Mouse (Mus musculus) midbrain, embryonic 16.5 days (tissue): ENCODE results near the gene BC048403. TPM values are rescaled to one million over a fixed set of nuclear protein-coding genes. Genes with fewer than 3 reads are reported as not detected.
A peak's percentile ranks its signal among the peaks of the same experiment; 100 is the strongest.

Experiments used
- ATAC-seq: fragments of 200-750 bp; cut with Nextera tagmentation; 2 replicates; pipeline ENCODE4 v1.8.0; 2017; ENCODE audit warnings: moderate TSS enrichment
- H3K27ac ChIP-seq: fragments of 300-500 bp; sonication (generic); 2 replicates; pipeline ENCODE4 v1.5.1; 2014; ENCODE audit warnings: mild to moderate bottlenecking, low read length, mixed read lengths
- H3K27me3 ChIP-seq: fragments of 300-500 bp; sonication (generic); 2 replicates; pipeline ENCODE4 v1.6.1; 2014; ENCODE audit warnings: low read depth, low read length, mixed read lengths; ENCODE audit not compliant: control insufficient read depth, insufficient read depth
- H3K36me3 ChIP-seq: fragments of 300-500 bp; sonication (generic); 2 replicates; pipeline ENCODE4 v1.6.1; 2014; ENCODE audit warnings: mild to moderate bottlenecking, low read length, moderate library complexity, mixed read lengths; ENCODE audit not compliant: control insufficient read depth, insufficient read depth
- H3K4me1 ChIP-seq: fragments of 300-500 bp; sonication (generic); 2 replicates; pipeline ENCODE4 v1.6.1; 2014; ENCODE audit warnings: mild to moderate bottlenecking, low read length, mixed read lengths; ENCODE audit not compliant: control insufficient read depth, insufficient read depth
- H3K4me2 ChIP-seq: fragments of 300-500 bp; sonication (generic); 2 replicates; pipeline ENCODE4 v1.6.1; 2014; ENCODE audit warnings: mild to moderate bottlenecking, low read length, mixed read lengths
- H3K4me3 ChIP-seq: fragments of 300-500 bp; sonication (generic); 2 replicates; pipeline ENCODE4 v1.5.1; 2014; ENCODE audit warnings: low read depth, mild to moderate bottlenecking, low read length, moderate library complexity, mixed read lengths
- H3K9ac ChIP-seq: fragments of 300-500 bp; sonication (generic); 2 replicates; pipeline ENCODE4 v1.6.1; 2014; ENCODE audit warnings: low read depth, low read length, mixed read lengths
- H3K9me3 ChIP-seq: fragments of 300-500 bp; sonication (generic); replicated peaks from 2 replicates; pipeline ENCODE4 v1.6.1; 2014; ENCODE audit warnings: mild to moderate bottlenecking, low read length, mixed read lengths; ENCODE audit not compliant: control insufficient read depth, poor library complexity, severe bottlenecking
- WGBS: fragments of 180-500 bp; shearing (Covaris S2); extraction: QIAGEN DNeasy Blood & Tissue Kit; methylation state at CpG from one replicate; pipeline ENCODE4 v1.1.7; 2014; 5-methylcytosine and 5-hydroxymethylcytosine counted together
- polyA plus RNA-seq: library from polyadenylated mRNA; unstranded; fragments of >200 nt; fragmentation: Nextera tagmentation; extraction: Ambion mirVana; gene quantifications from 2 replicates; pipeline ENCODE4 v1.2.1, GENCODE M21; 2015

Gene BC048403
- polyA plus RNA-seq, 1 experiment from 2014 or later: 2.3 TPM

DNA sequence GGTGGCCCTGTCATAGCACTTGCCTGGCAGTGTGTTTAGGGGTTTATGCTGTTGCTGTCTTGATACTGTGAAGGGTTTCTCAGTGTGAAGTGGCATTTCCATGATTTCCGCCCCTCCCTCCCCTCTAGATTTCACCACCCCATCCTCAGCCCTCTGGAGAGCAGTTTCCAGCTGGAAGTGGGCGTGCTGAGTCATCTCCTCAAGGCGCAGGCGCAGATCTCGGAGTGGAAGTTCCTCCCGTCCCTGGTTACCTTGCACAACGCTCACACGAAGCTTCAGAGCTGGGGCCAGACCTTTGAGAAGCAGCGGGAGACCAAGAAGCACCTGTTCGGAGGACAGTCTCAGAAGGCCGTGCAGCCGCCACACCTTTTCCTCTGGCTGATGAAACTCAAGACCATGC, 10.4 kb downstream of the BC048403 start:
- Histone ChIP-seq H3K4me2 (no peak overlapping the region), H3K4me1 (no peaks in the 10 kb centered on the region), H3K27me3 (no peaks in the 10 kb centered on the region), H3K27ac (no peak overlapping the region), H3K36me3 (peaks cover 20% of the 10 kb centered on the region), H3K9ac (no peak overlapping the region), H3K4me3 (no peak overlapping the region), H3K9me3 (no peaks in the 10 kb centered on the region; the same call in 1 of the 2 replicates)
- ATAC-seq: no peak
- WGBS: 98% methylated on average over 12 of the region's 12 CpGs

GRCm38 (mm10) chr10:121754237-121754636, 14.5 kb downstream of the BC048403 start:
- Histone ChIP-seq H3K4me2 (no peak overlapping the region), H3K27me3 (no peaks in the 10 kb centered on the region), H3K9me3 (no peaks in the 10 kb centered on the region; the same call in 1 of the 2 replicates), H3K27ac (no peak overlapping the region), H3K36me3 (peaks cover 10% of the 10 kb centered on the region), H3K9ac (no peak overlapping the region), H3K4me3 (no peak overlapping the region), H3K4me1 (no peaks in the 10 kb centered on the region)
- no peak for ATAC-seq
- WGBS: 85% methylated on average over 5 of the region's 5 CpGs

GRCm38 (mm10) chr10:121755822-121756221, 16.1 kb downstream of the BC048403 start:
- H3K27me3 ChIP-seq: no peaks in the 10 kb centered on the region
- no peak overlapping the region for H3K9ac ChIP-seq
- ATAC-seq: no peak

DNA sequence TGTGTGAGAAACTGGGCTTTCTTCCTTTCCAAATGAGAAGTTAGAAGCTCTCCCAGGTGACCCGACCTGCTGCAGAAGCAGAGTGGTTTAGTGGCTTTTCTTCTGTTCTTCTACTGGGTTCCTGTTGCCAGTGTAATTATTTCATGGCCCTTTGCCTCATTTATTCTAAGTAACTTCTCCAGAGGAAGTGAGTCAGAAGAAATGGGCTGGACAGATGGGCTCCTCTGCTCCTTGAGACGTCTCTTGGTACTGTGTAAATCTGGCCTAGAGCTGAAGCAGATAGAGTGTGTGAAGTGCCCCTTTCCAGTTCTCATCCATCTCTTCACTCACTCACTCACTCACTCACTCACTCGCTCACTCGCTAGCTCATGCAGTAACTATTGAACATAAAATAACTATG, 16.9 kb downstream of the BC048403 start:
- Histone ChIP-seq H3K4me1 (no peaks in the 10 kb centered on the region), H3K27me3 (no peaks in the 10 kb centered on the region), H3K27ac (no peak overlapping the region), H3K4me2 (no peak overlapping the region), H3K4me3 (no peak overlapping the region), H3K9me3 (no peaks in the 10 kb centered on the region), H3K36me3 (no peaks in the 10 kb centered on the region; the same call in 1 of the 2 replicates), H3K9ac (no peak overlapping the region)
- no peak for ATAC-seq
- 90% methylated on average over 4 of the region's 4 CpGs for WGBS

More at GRCm38 (mm10) chr10:121755822-121756221, 16.1 kb downstream of the BC048403 start:
- no peak overlapping the region for H3K27ac ChIP-seq
- H3K4me3 ChIP-seq: no peak overlapping the region
- no peaks in the 10 kb centered on the region for H3K9me3 ChIP-seq
- peaks cover 2% of the 10 kb centered on the region; the same call in 1 of the 2 replicates for H3K36me3 ChIP-seq
- H3K4me1 ChIP-seq: no peaks in the 10 kb centered on the region
- 58% methylated on average over 1 of the region's 1 CpGs for WGBS
- H3K4me2 ChIP-seq: no peak overlapping the region

DNA sequence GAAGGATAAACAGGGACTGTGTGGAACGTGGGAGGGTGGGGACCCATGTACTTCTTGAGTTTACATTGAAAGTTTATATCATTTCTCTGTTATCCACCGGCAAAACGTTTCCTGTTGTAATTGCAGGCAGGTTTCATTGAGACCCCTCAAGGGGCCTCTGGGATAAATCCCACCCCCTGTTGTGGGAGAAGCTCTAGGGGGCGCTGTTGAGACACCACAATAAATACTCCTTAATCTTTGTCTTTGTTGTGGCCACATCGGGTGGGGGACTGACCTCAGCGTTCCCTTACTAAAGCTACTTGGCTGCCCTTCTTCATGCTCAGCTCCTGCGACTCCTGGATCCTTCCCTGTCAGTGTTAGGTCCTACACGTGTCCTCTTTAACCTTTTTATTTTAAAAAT, 19.4 kb downstream of the BC048403 start:
- Histone ChIP-seq H3K4me1 (no peaks in the 10 kb centered on the region), H3K4me2 (no peak overlapping the region), H3K27me3 (no peaks in the 10 kb centered on the region), H3K9me3 (no peaks in the 10 kb centered on the region), H3K27ac (no peak overlapping the region), H3K9ac (no peak overlapping the region), H3K36me3 (no peaks in the 10 kb centered on the region), H3K4me3 (no peak overlapping the region)
- ATAC-seq: no peak
- WGBS: 46% methylated on average over 8 of the region's 8 CpGs

GRCm38 (mm10) chr10:121762141-121762540, 22.4 kb downstream of the BC048403 start:
- Histone ChIP-seq H3K27me3 (no peaks in the 10 kb centered on the region), H3K9me3 (no peaks in the 10 kb centered on the region), H3K9ac (no peak overlapping the region), H3K4me2 (no peak overlapping the region), H3K4me1 (0 out of 2 replicates have a peak, but pooled peaks cover 9% of the 10 kb centered on the region), H3K4me3 (no peak overlapping the region), H3K27ac (no peak overlapping the region), H3K36me3 (no peaks in the 10 kb centered on the region)
- no peak for ATAC-seq
- WGBS: 88% methylated on average over 9 of the region's 9 CpGs

GRCm38 (mm10) chr10:121763191-121763590, 23.5 kb downstream of the BC048403 start:
- Histone ChIP-seq H3K27me3 (no peaks in the 10 kb centered on the region), H3K4me2 (no peak overlapping the region), H3K36me3 (no peaks in the 10 kb centered on the region), H3K9me3 (no peaks in the 10 kb centered on the region), H3K4me3 (no peak overlapping the region), H3K27ac (no peak overlapping the region), H3K4me1 (0 out of 2 replicates have a peak, but pooled peaks cover 9% of the 10 kb centered on the region), H3K9ac (no peak overlapping the region)
- ATAC-seq: no peak
- WGBS: 90% methylated on average over 9 of the region's 13 CpGs

GRCm38 (mm10) chr10:121764469-121765173, 24.9 kb downstream of the BC048403 start:
- Histone ChIP-seq H3K9ac (no peak overlapping the region), H3K27ac (peak overlapping the region; percentile 88), H3K4me2 (0 out of 2 replicates have a peak overlapping the region, but pooled peaks have one; percentile 2), H3K9me3 (no peaks in the 10 kb centered on the region), H3K4me1 (0 out of 2 replicates have a peak, but pooled peaks cover 9% of the 10 kb centered on the region), H3K4me3 (no peak overlapping the region), H3K27me3 (no peaks in the 10 kb centered on the region), H3K36me3 (no peaks in the 10 kb centered on the region)
- ATAC-seq: peak; percentile 69
- WGBS: 79% methylated on average over 13 of the region's 13 CpGs
